Mouse (Mus musculus): ENCODE measurements around the gene Nptx1.

DNA sequence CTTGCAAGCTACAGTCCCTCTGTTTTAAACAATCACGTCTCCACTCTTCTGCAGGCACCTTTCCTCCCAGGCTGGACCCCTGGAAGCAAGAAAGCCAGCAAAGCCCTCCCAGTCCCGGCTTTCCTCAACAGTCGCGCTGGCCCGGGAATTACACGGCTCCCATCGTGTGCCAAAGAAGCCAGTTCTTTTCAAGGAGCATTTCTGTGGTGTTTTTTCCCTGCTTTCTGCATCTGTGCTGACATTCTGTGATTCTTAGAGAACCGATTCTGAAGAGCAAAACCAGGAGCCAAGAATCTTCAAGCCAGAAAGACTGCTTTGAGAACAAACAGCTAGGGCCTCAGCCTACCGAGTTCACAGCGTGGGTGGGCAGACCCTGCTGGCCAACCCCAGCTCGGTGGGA lies 18.6 kb downstream of the Nptx1 start:
- no peak for TF ChIP-seq CTCF (conservative IDR thresholded peaks at IDR 0.05; ENCODE audit: low read length)
- no peak for TF ChIP-seq NANOG (IDR thresholded peaks at IDR 0.05; ENCODE audit: borderline replicate concordance, low read length)
- no peak for TF ChIP-seq POU5F1 (IDR thresholded peaks at IDR 0.05; ENCODE audit: borderline replicate concordance, low read length)

All from E14TG2a.4 (cell line).